Mouse (Mus musculus): ENCODE measurements around the gene Sbno1. TPM values are rescaled to one million over a fixed set of nuclear protein-coding genes. Genes with fewer than 3 reads are reported as not detected.

The Sbno1 gene
- 56.2 and 70.6 TPM in 2 replicates for polyA plus RNA-seq (2015; fragmentation: Nextera tagmentation; extraction: Ambion mirVana)

- Histone ChIP-seq H3K4me1 (replicated peaks; ENCODE audit: insufficient read depth, low read length) (no peaks in the 10 kb centered on the region), H3K36me3 (ENCODE audit: insufficient read depth, low read length) (no peaks in the 10 kb centered on the region), H3K27ac (peak within 1 kb of the TSS; percentile 92), H3K4me2 (ENCODE audit: low read length) (peak within 1 kb of the TSS; percentile 90), H3K27me3 (ENCODE audit: insufficient read depth, low read length) (no peaks in the 10 kb centered on the region), H3K9me3 (replicated peaks; ENCODE audit: low read length) (no peaks in the 10 kb centered on the region), H3K4me3 (replicated peaks; ENCODE audit: low read depth, low read length) (peak within 1 kb of the TSS; percentile 99), H3K9ac (ENCODE audit: low read depth, low read length) (peak within 1 kb of the TSS; percentile 95)
- under 1% methylated on average over 48 of the region's 81 CpGs for WGBS
- no peak for TF ChIP-seq CTCF (IDR thresholded peaks at IDR 0.05; ENCODE audit: low read depth)
- DNase-seq (ENCODE audit: low spot score), result peak; percentile 97
- peak; percentile 93 for ATAC-seq (replicated peaks; ENCODE audit: low FRiP score, low read depth)
These were observed at the start of gene Sbno1 for GRCm38 (mm10) chr5:124425412-124426259. Gene Sbno1 (minus strand): TSS chr5:124426001.

- H3K9me3 ChIP-seq (replicated peaks; ENCODE audit: low read length), result no peaks in the 10 kb centered on the region
- TF ChIP-seq CTCF (IDR thresholded peaks at IDR 0.05; ENCODE audit: low read depth), result no peak
- DNase-seq (ENCODE audit: low spot score) (no peak), ATAC-seq (replicated peaks; ENCODE audit: low FRiP score, low read depth) (no peak; the same call in 1 of the 2 replicates)
- H3K4me3 ChIP-seq (replicated peaks; ENCODE audit: low read depth, low read length), result no peak overlapping the region
- H3K9ac ChIP-seq (ENCODE audit: low read depth, low read length), result no peak overlapping the region
- H3K4me2 ChIP-seq (ENCODE audit: low read length), result no peak overlapping the region
- H3K27me3 ChIP-seq (ENCODE audit: insufficient read depth, low read length), result no peaks in the 10 kb centered on the region
- H3K4me1 ChIP-seq (replicated peaks; ENCODE audit: insufficient read depth, low read length), result no peaks in the 10 kb centered on the region
- WGBS, result 61% methylated on average over 6 of the region's 6 CpGs
- H3K27ac ChIP-seq, result no peak overlapping the region
- peaks cover 16% of the 10 kb centered on the region for H3K36me3 ChIP-seq (ENCODE audit: insufficient read depth, low read length)
These were observed 44.9 kb upstream of the Sbno1 start for GRCm38 (mm10) chr5:124470591-124471171.

GRCm38 (mm10) chr5:124469486-124469885 lies 43.7 kb upstream of the Sbno1 start:
- Histone ChIP-seq H3K4me3 (replicated peaks; ENCODE audit: low read depth, low read length) (no peak overlapping the region), H3K27me3 (ENCODE audit: insufficient read depth, low read length) (no peaks in the 10 kb centered on the region), H3K36me3 (ENCODE audit: insufficient read depth, low read length) (peaks cover 16% of the 10 kb centered on the region), H3K9me3 (replicated peaks; ENCODE audit: low read length) (no peaks in the 10 kb centered on the region), H3K9ac (ENCODE audit: low read depth, low read length) (no peak overlapping the region), H3K4me1 (replicated peaks; ENCODE audit: insufficient read depth, low read length) (no peaks in the 10 kb centered on the region), H3K4me2 (ENCODE audit: low read length) (no peak overlapping the region), H3K27ac (no peak overlapping the region)
- DNase-seq (ENCODE audit: low spot score) (no peak), ATAC-seq (replicated peaks; ENCODE audit: low FRiP score, low read depth) (no peak)
- no peak for TF ChIP-seq CTCF (IDR thresholded peaks at IDR 0.05; ENCODE audit: low read depth)
- WGBS, result 92% methylated on average over 6 of the region's 6 CpGs

- TF ChIP-seq CTCF (IDR thresholded peaks at IDR 0.05; ENCODE audit: low read depth), result no peak
- no peaks in the 10 kb centered on the region for H3K4me1 ChIP-seq (replicated peaks; ENCODE audit: insufficient read depth, low read length)
- H3K36me3 ChIP-seq (ENCODE audit: insufficient read depth, low read length), result peaks cover 16% of the 10 kb centered on the region
- no peaks in the 10 kb centered on the region for H3K9me3 ChIP-seq (replicated peaks; ENCODE audit: low read length)
- WGBS, result 94% methylated on average over 7 of the region's 7 CpGs
- no peak overlapping the region for H3K9ac ChIP-seq (ENCODE audit: low read depth, low read length)
- no peak overlapping the region for H3K4me2 ChIP-seq (ENCODE audit: low read length)
- H3K27me3 ChIP-seq (ENCODE audit: insufficient read depth, low read length), result no peaks in the 10 kb centered on the region
- H3K4me3 ChIP-seq (replicated peaks; ENCODE audit: low read depth, low read length), result no peak overlapping the region
- DNase-seq (ENCODE audit: low spot score) (no peak), ATAC-seq (replicated peaks; ENCODE audit: low FRiP score, low read depth) (no peak)
- no peak overlapping the region for H3K27ac ChIP-seq
These were observed 42.6 kb upstream of the Sbno1 start for GRCm38 (mm10) chr5:124468365-124468764.

- DNase-seq (ENCODE audit: low spot score), result no peak
These were observed 42.0 kb upstream of the Sbno1 start for GRCm38 (mm10) chr5:124467766-124468165.

GRCm38 (mm10) chr5:124464905-124465304 lies 39.1 kb upstream of the Sbno1 start:
- ATAC-seq (replicated peaks; ENCODE audit: low FRiP score, low read depth) (no peak), DNase-seq (ENCODE audit: low spot score) (no peak)
- H3K9ac ChIP-seq (ENCODE audit: low read depth, low read length), result no peak overlapping the region
- peaks cover 31% of the 10 kb centered on the region for H3K36me3 ChIP-seq (ENCODE audit: insufficient read depth, low read length)
- H3K27ac ChIP-seq, result no peak overlapping the region
- no peaks in the 10 kb centered on the region for H3K27me3 ChIP-seq (ENCODE audit: insufficient read depth, low read length)
- H3K4me1 ChIP-seq (replicated peaks; ENCODE audit: insufficient read depth, low read length), result no peaks in the 10 kb centered on the region
- no peak for TF ChIP-seq CTCF (IDR thresholded peaks at IDR 0.05; ENCODE audit: low read depth)
- no peak overlapping the region for H3K4me3 ChIP-seq (replicated peaks; ENCODE audit: low read depth, low read length)
- H3K4me2 ChIP-seq (ENCODE audit: low read length), result no peak overlapping the region
- H3K9me3 ChIP-seq (replicated peaks; ENCODE audit: low read length), result no peaks in the 10 kb centered on the region

More at GRCm38 (mm10) chr5:124467766-124468165, 42.0 kb upstream of the Sbno1 start:
- no peak for TF ChIP-seq CTCF (IDR thresholded peaks at IDR 0.05; ENCODE audit: low read depth)
- ATAC-seq (replicated peaks; ENCODE audit: low FRiP score, low read depth), result no peak
- Histone ChIP-seq H3K4me2 (ENCODE audit: low read length) (no peak overlapping the region), H3K9me3 (replicated peaks; ENCODE audit: low read length) (no peaks in the 10 kb centered on the region), H3K9ac (ENCODE audit: low read depth, low read length) (no peak overlapping the region), H3K36me3 (ENCODE audit: insufficient read depth, low read length) (peaks cover 18% of the 10 kb centered on the region), H3K4me1 (replicated peaks; ENCODE audit: insufficient read depth, low read length) (no peaks in the 10 kb centered on the region), H3K27me3 (ENCODE audit: insufficient read depth, low read length) (no peaks in the 10 kb centered on the region), H3K4me3 (replicated peaks; ENCODE audit: low read depth, low read length) (no peak overlapping the region), H3K27ac (no peak overlapping the region)
- 83% methylated on average over 1 of the region's 1 CpGs for WGBS

All from kidney, postnatal 0 days (tissue).